Mouse (Mus musculus) liver, embryonic 14 days (tissue): ENCODE measurements around the gene Upp1. TPM values are rescaled to one million over a fixed set of nuclear protein-coding genes. Genes with fewer than 3 reads are reported as not detected.

ENCODE experiments used
- polyA plus RNA-seq: library from polyadenylated mRNA; depleted of rRNA; stranded (reverse); fragments of >200 nt; gene quantifications from 2 replicates; pipeline ENCODE4 v1.2.3, GENCODE M21; 2012; rRNA removed

Gene Upp1
- 1.1 and 1.2 TPM in 2 replicates for polyA plus RNA-seq

GRCm38 (mm10) chr11:9118050-9118420 is at the start of gene Upp1:
TSS of gene Upp1 (plus strand) at chr11:9118103.

Other genes starting within 250 kb of the Upp1 start
- 0.16 and 0.31 TPM in 2 replicates for gene Pkd1l1, start 144.8 kb upstream of the Upp1 start, polyA plus RNA-seq
- 7.7 and 8.7 TPM in 2 replicates for gene Hus1, start 106.9 kb upstream of the Upp1 start, polyA plus RNA-seq
- gene Gm11992, start 69.5 kb upstream of the Upp1 start, polyA plus RNA-seq = 0.05 and 0.07 TPM in 2 replicates
- gene Sun3, start 69.1 kb upstream of the Upp1 start, polyA plus RNA-seq = 0.02 TPM in 1 of 2 replicates, not detected in the other
- 0.09 and 0.13 TPM in 2 replicates for gene Abca13, start 73.8 kb downstream of the Upp1 start, polyA plus RNA-seq